Mouse (Mus musculus): ENCODE measurements around the gene Olfr1260.

Olfr1260 gene

DNA sequence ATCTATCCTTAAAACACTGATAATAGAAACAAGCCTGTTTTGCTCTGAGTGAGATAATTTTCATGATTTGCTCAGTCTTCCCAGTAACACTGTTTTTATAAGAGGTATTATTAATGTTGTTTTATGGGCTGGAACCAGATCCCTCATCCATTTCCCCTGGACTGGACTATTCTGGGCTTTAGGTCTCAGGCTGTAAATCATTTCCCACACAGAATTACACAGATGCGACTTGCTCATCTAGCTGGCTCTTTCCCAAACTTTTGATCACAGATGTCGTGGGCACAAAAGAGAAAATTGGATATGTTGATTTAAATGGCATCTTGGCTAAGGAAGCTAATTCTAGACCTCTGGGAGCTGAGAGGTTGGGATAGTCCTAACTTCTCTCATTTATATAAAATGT, at the start of gene Olfr1260:
Olfr1260 (plus strand) TSS at position 157 of the 400 bp plus-strand sequence.
- in situ Hi-C loops (cut with MboI, MseI), result no loop called here

DNA sequence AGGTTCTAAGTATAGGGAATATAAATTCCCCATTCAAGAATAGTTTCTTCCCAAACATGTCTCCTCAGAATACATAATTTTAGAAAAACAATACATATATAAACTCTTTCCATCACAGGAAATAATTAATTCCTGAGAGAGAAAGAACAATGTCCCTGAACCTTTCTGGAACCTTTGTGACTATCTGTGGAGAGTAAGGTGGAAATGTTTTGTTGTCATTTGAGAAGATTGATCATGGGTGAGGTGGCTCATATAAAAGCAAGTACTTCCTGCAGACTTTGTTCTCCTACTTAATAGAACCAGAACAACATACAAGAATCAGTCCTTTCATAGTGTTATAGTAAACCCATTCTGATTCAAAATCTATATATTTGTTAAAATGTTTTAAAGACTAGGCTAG, 47.1 kb upstream of the Olfr1260 start, which contains the start of gene Olfr1258:
Olfr1258 (plus strand) TSS at position 301 of the 400 bp plus-strand sequence.
- in situ Hi-C loops (cut with MboI, MseI), result no loop called here

- in situ Hi-C loops (cut with MboI, MseI), result no loop called here
Observed at GRCm38 (mm10) chr2:89948564-89948963, 25.6 kb upstream of the Olfr1260 start, which contains the start of gene Olfr1259. Olfr1259 (minus strand) TSS chr2:89948664.

DNA sequence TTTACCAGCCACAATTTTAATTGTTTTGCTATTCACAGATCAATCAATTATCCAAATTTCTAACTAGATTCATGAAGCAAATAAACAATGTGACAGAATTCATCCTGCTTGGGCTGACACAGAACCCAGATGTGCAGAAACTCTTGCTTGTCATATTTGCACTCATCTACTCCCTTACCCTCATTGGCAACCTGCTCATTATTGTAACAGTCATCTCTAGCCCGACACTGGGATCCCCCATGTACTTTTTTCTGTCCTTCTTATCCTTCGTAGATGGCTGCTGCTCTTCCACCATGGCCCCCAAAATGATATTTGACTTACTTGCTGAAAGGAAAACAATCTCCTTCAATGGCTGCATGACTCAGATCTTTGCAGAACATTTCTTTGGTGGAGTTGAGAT, 3.6 kb downstream of the Olfr1260 start:
- in situ Hi-C loops (cut with MboI, MseI), result no loop called here

GRCm38 (mm10) chr2:89990921-89991320, 16.8 kb downstream of the Olfr1260 start, which contains the start of gene Olfr1261:
Olfr1261 (plus strand) TSS chr2:89991221.
- in situ Hi-C loops (cut with MboI, MseI), result no loop called here

GRCm38 (mm10) chr2:89999845-90000244, 25.7 kb downstream of the Olfr1260 start, which contains the start of gene Olfr1262:
Olfr1262 (plus strand) TSS chr2:90000145.
- in situ Hi-C loops (cut with MboI, MseI), result no loop called here

DNA sequence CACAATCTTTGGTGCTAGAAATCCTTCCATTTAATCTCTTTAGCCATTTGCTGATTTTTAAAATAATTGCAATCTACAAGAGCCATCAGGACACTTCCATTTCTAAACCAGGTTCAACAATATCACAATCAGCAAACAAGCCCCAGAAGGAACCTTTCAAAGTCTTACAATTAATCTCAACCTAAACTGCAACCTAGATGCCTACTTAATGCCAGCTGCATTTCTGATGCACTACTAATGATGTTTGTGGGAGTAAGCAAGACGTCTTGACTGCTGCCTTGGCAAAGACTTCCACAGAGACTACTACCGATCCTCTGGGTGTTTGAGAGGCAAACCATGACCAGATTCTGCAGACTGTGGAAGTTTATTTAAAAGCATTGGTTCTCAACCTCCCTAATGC, 37.7 kb downstream of the Olfr1260 start, which contains the start of gene Olfr1263:
Olfr1263 (plus strand) TSS at position 301 of the 400 bp plus-strand sequence.
- in situ Hi-C loops (cut with MboI, MseI), result no loop called here

DNA sequence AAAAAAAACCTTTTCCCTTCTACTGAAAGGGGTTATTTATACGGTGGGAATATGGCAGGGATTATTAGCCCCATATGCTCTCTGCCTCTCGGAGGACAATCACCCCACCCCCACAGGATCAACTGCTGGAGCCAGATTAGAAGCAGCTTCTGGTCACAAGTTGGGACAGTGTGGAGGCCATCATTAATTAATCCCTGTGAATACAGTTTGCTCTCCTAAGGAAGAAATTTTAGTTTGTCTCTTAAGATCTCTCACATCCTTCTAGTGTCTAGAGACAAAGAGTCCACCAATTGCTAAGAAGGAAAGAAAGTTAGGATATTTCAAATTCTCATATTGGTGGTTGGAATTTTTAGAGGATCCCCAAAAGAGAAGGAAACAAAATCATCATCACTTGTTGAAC, 51.3 kb downstream of the Olfr1260 start, which contains the start of gene Olfr1264:
Olfr1264 (minus strand) TSS at position 101 of the 400 bp plus-strand sequence.
- in situ Hi-C loops (cut with MboI, MseI), result no loop called here

All from regulatory T cell (primary cell).